Mouse (Mus musculus) embryonic stem cell, embryonic (primary cell): ENCODE data around the gene Polr3b.

Experiments used
- CTCF ChIA-PET, 4 experiments: fragments of 300-600 bp in 2 of 4; fragments of 350-600 bp in 2 of 4; sonication (Branson Sonifier 250); formaldehyde crosslinking; loops; one replicate each; lab custom pipeline; 2022; ENCODE audit warnings: inconsistent platforms in 2 of 4; lab: Charles Lee
- POLR2A ChIA-PET, 4 experiments: fragments of 300-600 bp in 2 of 4; fragments of 350-600 bp in 2 of 4; sonication (Branson Sonifier 250); formaldehyde crosslinking; loops; one replicate each; lab custom pipeline; 2022; ENCODE audit warnings: antibody characterized with exemption in 4 of 4, inconsistent platforms in 1 of 4; lab: Charles Lee

The Polr3b gene

GRCm38 (mm10) chr10:84646506-84647102, 24.5 kb downstream of the Polr3b start:
- ChIA-PET CTCF (interaction anchor here in 1 of 4 experiments (1.0 kb wide), 1 partner anchor 131 kb away, joined by 3 read pairs; no protein-coding TSS in a partner anchor), POLR2A (interaction anchor here in 2 of 4 experiments (0.8 to 1.5 kb wide), 7 partner anchors 10 to 456 kb away, joined by 3 to 7 read pairs (median 4); partner anchors contain the start of genes Fhl4 (in 1 of the 2), Polr3b (in 1 of the 2) and Tmem263 (in 1 of the 2))

DNA sequence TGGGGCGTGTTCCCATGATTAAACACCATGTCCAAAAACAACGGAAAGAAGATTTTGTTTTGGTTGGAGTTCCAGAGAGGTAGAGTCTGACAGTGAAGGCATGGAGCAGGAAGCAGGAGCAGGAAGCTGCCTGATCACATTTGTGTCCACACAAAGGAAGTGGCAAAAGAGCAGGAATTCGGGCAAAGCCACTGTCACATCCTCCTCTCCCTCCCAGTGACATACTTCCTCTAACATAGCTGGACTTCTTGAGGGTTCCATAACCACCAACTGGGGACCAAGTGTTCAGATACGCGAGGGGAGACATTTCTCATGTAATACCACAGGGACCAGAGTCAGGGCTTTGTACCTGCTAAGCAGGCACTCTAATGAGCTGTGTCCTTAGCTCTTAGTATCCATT, 25.2 kb downstream of the Polr3b start:
- POLR2A ChIA-PET, result interaction anchor here in 2 of 4 experiments (0.6 to 1.5 kb wide), 4 partner anchors 10 to 133 kb away, joined by 3 to 4 read pairs (median 4); partner anchors contain the start of gene Polr3b (in 1 of the 2)
- CTCF ChIA-PET, result interaction anchor here in 1 of 4 experiments (1.0 kb wide), 1 partner anchor 132 kb away, joined by 3 read pairs; no protein-coding TSS in a partner anchor

DNA sequence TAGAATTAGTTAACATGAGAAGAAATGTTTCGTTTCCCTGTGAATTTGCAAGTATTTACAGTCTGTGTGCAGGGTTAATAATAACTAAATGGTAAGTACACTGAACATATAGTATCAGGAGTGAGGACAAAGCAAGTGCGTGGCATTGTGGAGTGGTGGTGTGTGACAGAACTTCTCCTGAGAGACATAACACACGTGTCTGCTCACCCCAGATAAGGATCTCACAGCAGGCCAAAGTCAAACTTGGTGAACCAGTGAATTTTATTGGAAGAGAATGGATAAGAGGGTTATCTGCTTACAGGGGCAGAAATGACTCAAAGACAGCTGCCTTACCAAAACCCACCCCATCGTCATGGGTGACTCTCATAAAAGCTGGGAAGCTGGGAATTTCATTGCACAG, 26.8 kb downstream of the Polr3b start:
- POLR2A ChIA-PET, result interaction anchor here in 1 of 4 experiments (1.1 kb wide), 1 partner anchor 26 kb away, joined by 3 read pairs; the partner anchor contains the start of gene Polr3b

GRCm38 (mm10) chr10:84654029-84654428, 31.9 kb downstream of the Polr3b start:
- POLR2A ChIA-PET, result interaction anchor here in 1 of 4 experiments (0.6 to 2.3 kb wide), 4 partner anchors 12 to 255 kb away, joined by 3 to 5 read pairs (median 3); no protein-coding TSS in a partner anchor
- CTCF ChIA-PET, result interaction anchor here in 2 of 4 experiments (0.9 to 1.0 kb wide), 2 partner anchors 13 to 139 kb away, joined by 3 read pairs; no protein-coding TSS in a partner anchor

More for the DNA sequence above, 26.8 kb downstream of the Polr3b start:
- CTCF ChIA-PET, result no interaction called here

DNA sequence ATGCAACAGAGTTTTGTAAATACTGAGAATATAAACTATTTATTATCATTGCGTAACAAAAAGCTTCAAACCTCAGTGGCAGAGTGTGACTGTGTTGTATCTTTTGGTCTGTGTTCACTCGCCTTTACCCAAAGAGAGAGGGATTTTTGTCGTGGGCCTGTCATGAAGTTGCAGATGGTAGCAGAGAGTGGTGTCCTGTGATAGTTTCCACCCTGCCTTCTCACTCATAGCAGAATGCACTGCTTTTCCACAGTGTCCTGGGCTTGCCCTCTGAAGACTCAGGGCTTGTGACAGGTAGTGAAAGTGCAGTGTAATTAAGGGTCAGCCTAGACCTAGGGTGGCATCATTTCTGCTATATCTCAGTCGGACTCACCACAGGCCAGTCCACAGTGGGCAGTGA, 32.6 kb downstream of the Polr3b start:
- POLR2A ChIA-PET, result interaction anchor here in 1 of 4 experiments (0.9 to 2.3 kb wide), 3 partner anchors 12 to 32 kb away, joined by 3 to 5 read pairs (median 3); no protein-coding TSS in a partner anchor

GRCm38 (mm10) chr10:84656618-84657017, 34.5 kb downstream of the Polr3b start:
- CTCF ChIA-PET, result interaction anchor here in 2 of 4 experiments (0.6 to 0.7 kb wide), 2 partner anchors 57 to 157 kb away, joined by 3 to 4 read pairs; no protein-coding TSS in a partner anchor
- POLR2A ChIA-PET, result interaction anchor here in 3 of 4 experiments (0.6 to 2.0 kb wide), 5 partner anchors 15 to 217 kb away, joined by 3 to 4 read pairs (median 4); partner anchors contain the start of gene Polr3b (in 1 of the 3)

More for the DNA sequence above, 32.6 kb downstream of the Polr3b start:
- CTCF ChIA-PET, result interaction anchor here in 1 of 4 experiments (1.0 kb wide), 1 partner anchor 140 kb away, joined by 3 read pairs; no protein-coding TSS in a partner anchor

- ChIA-PET CTCF (no interaction called here), POLR2A (interaction anchor here in 3 of 4 experiments (0.5 to 2.0 kb wide), 6 partner anchors 11 to 323 kb away, joined by 3 to 6 read pairs (median 4); partner anchors contain the start of gene Polr3b (in 2 of the 3))
These were observed 35.5 kb downstream of the Polr3b start for GRCm38 (mm10) chr10:84657437-84658087.

DNA sequence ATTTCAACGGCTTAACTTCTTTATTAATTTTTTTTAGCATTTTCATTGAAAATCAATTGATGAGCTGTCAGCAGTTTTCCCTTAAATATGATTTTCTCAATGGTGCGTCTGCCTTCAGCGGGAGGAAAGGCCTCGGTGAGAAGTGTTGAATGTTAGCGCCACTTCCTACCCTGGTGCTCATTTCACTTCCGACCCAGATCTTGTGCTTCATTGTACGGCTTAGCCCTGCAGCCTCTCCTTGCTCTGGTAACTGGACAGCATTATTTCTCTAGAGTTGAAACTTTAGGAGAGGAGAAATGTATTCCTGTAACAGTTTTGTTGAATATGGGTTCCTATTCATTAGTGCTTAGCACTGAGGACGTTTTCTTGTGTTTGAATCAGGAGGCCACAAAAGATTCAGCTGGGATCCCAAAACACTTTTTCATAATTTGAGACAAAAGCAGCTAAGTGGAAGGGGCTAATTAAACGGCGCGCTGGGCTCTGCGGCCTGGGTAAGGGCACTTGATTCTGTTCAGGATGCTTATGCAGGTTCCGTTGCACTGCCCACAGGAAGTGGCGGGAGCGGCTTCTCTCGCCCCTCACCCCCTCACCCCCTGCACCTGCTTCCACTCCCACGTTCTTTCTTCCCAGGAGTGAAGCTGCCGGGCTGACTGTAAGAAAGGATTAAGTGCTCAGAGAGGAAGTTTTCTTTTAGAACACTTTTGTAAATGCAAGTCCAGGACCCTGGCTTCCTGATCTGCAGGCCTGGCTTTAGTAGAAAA, 36.2 kb downstream of the Polr3b start:
- ChIA-PET CTCF (no interaction called here), POLR2A (interaction anchor here in 2 of 4 experiments (0.5 to 2.1 kb wide), 3 partner anchors 32 to 36 kb away, joined by 3 to 4 read pairs (median 4); partner anchors contain the start of gene Polr3b (in 1 of the 2))

DNA sequence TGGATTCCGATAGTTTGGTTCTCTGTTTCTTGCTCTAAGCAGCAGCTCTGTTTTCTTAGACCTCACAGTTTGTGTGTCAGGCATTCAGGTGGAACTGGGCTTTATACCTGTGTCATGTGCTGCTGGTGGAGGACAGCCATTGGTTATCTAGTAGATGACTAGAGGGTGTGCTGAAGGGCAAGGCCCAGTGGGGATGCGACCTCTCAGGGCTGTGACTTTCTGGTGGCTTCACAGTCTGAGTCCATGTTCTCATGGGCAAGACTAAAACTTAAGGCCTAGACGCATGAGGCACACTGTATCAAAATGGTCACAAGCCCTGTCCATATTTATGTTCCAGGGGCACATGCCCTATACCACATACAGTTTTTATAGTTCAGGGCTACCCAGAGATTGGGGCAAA, 37.2 kb downstream of the Polr3b start:
- ChIA-PET CTCF (no interaction called here), POLR2A (interaction anchor here in 1 of 4 experiments (2.1 kb wide), 1 partner anchor 33 kb away, joined by 4 read pairs; no protein-coding TSS in a partner anchor)

GRCm38 (mm10) chr10:84662138-84662537, 40.0 kb downstream of the Polr3b start:
- ChIA-PET POLR2A (interaction anchor here in 1 of 4 experiments (1.4 kb wide), 1 partner anchor 16 kb away, joined by 3 read pairs; no protein-coding TSS in a partner anchor), CTCF (no interaction called here)

DNA sequence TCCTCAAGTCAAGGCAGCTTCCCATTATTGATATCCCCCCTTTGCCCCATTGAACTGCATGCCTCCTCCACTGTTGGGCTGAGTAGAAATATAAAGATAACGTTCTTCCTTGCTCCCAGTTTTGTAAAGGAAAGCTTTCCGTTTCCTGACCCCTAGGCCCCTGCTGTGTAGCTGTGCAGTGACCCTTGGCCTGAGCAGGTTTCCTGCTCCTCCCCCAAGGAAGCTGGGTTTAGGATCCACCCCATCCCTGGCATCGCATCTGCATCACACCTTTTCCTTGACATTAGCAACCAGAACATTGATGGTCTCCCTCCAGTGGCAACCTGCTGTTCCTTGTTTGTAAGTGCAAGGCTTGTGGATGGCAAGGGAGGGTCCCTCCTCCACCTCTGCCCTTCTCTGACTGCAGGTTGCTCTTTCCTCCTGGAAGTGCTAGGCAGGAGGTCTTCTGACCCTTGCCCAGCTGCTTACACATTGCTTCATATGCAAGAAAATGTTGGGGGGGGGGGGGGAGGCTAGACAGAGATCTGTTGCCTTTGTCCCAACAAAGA, 43.7 kb downstream of the Polr3b start:
- ChIA-PET POLR2A (interaction anchor here in 3 of 4 experiments (0.6 to 1.8 kb wide), 5 partner anchors 10 to 230 kb away, joined by 3 to 5 read pairs (median 3); no protein-coding TSS in a partner anchor), CTCF (interaction anchor here in 1 of 4 experiments (0.5 kb wide), 1 partner anchor 45 kb away, joined by 3 read pairs; no protein-coding TSS in a partner anchor)

DNA sequence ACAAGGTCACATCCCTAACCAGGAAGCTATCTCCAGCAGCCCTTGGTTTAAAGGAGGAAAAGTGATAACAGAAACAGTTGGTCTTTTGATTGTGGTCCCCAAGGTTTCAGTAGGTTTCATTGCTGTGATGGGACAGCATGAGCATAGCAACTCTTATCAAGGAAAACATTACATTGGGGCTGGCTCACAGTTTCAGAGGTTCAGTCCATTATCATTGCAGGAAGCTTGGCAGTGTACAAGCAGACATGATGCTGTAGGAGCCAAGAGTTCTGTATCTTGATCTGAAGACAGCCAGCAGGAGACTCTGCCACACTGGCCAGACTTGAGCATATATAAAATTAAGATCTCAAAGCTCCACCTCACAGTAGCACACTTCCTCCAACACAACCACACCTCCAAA, 53.6 kb downstream of the Polr3b start:
- POLR2A ChIA-PET, result interaction anchor here in 2 of 4 experiments (0.9 to 1.0 kb wide), 2 partner anchors 10 to 18 kb away, joined by 3 to 4 read pairs; no protein-coding TSS in a partner anchor

DNA sequence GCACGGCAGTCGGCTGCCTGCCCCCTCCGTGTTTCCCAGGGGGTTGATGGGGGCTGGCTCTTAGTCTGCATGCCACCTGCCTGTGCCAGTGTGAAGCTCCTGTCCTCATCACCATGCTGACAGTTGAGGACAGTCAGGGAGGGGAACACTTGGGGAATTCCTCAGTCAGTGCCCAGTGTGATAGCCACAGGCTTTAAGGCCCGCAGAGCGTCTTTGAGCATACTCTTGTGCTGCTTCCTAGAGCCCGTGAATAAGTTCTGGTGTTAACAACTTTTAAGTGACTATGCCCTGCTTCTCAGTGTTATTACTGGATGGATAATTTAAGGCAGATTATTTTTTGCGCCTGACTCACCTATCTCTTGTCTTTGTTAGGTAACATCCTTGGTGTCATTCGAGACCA, 54.4 kb downstream of the Polr3b start:
- ChIA-PET CTCF (no interaction called here), POLR2A (interaction anchor here in 2 of 4 experiments (0.9 to 1.0 kb wide), 3 partner anchors 11 to 20 kb away, joined by 3 to 4 read pairs (median 3); no protein-coding TSS in a partner anchor)

More for the DNA sequence above, 53.6 kb downstream of the Polr3b start:
- CTCF ChIA-PET, result no interaction called here

DNA sequence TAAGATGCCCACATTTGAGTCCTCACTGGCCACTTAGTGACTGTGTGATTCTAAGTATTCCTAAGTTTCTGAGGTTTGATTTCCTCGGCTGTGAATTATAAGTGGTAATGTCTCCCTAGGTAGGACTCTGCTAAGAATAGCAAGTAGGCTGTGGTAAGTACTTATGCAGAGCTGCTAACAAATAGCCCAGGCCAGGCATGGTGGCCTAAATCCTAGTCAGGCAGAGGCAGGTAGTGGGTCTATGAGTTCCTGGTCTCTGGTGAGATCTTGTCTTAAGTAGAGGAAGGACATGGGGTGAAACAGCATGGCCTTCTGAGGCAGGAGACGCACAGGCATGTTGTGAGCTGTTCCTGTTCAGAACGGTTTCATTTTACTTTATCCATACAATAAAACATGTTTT, 55.8 kb downstream of the Polr3b start:
- POLR2A ChIA-PET, result interaction anchor here in 2 of 4 experiments (1.0 to 1.2 kb wide), 3 partner anchors 9 to 30 kb away, joined by 3 to 4 read pairs (median 4); no protein-coding TSS in a partner anchor
- CTCF ChIA-PET, result interaction anchor here in 1 of 4 experiments (1.3 kb wide), 1 partner anchor 308 kb away, joined by 3 read pairs; no protein-coding TSS in a partner anchor

- POLR2A ChIA-PET, result interaction anchor here in 2 of 4 experiments (1.1 to 1.2 kb wide), 2 partner anchors 8 to 16 kb away, joined by 3 to 4 read pairs; no protein-coding TSS in a partner anchor
- CTCF ChIA-PET, result interaction anchor here in 1 of 4 experiments (0.6 kb wide), 1 partner anchor 9 kb away, joined by 3 read pairs; no protein-coding TSS in a partner anchor
These were observed 56.3 kb downstream of the Polr3b start for GRCm38 (mm10) chr10:84678441-84678840.

- ChIA-PET POLR2A (interaction anchor here in 3 of 4 experiments (0.7 to 1.7 kb wide), 12 partner anchors 7 to 465 kb away, joined by 3 to 9 read pairs (median 4); no protein-coding TSS in a partner anchor), CTCF (interaction anchor here in 2 of 4 experiments (0.6 to 1.4 kb wide), 3 partner anchors 45 to 1637 kb away, joined by 3 to 4 read pairs (median 4); no protein-coding TSS in a partner anchor)
These were observed 63.5 kb downstream of the Polr3b start for GRCm38 (mm10) chr10:84685444-84686121.
